Mouse (Mus musculus) brain, adult 2 months (tissue): ENCODE measurements around the gene Ksr2.

Source experiments
- DNase-seq: peaks from one replicate; pipeline ENCODE4 v3.0.0; 2011; ENCODE audit warnings: low read depth, low spot score

Ksr2 gene

DNA sequence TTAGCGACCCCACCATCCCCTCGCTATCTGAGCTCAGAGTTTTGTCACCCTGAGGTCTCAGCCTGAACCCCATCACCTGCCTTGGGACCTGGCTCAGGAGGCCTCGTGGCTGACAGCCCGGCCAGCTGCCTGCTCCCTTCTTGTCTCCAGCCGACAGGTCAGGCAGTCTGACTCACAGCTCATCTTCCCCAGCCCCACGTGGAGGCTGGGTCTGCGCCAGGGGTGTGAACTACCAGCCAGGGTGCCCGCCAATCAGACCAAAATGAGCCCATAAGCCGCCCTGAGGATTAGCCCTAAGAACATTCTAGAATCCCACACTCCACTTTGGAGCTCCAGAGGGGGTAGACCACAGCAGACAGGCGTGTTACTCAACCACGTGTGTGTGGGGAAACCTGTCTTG lies 365.4 kb downstream of the Ksr2 start:
- DNase-seq, result peak; percentile 31

DNA sequence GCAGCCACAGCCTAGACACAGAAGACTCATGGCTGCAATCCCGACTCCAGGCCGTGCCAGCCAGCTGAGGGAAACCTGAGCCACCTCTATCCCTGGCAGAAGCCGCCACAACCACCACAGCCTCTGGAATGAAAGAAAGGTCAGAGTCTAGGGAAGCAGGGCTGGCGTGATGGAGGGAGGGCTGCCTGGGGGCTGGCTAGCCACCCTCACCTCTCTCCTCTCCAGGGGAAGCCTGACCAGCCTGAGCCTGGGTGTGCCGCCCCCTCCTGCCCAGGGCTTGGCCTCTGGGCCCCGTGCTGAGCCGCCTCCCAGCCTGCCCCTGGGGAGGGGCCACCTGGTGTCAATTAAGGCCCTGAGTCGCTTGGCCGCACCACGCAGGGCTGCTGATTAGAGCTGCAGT lies 366.9 kb downstream of the Ksr2 start, which contains the start of gene Nos1:
Gene Nos1, plus strand, starts transcription at position 352 of the 400 bp plus-strand sequence.
- DNase-seq, result no peak

DNA sequence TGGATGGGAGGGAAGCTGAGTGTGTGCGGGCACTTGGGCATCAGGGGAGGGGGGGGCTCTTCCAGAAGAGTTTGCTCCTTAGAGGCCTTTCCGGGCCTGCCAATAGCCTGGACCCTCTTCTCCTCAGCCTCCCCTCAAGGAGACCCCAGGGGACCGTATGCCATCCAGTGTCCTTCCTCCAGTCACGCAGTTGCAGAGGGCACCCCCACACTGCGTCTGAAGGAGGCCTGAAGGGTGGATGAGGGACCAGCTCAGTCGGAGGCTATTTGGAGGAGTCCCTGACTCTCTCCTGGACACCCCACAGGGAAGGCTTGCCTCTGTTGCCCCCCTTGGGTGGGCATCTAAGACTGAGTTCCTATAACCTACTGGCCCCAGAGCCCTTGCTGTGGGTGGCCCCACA lies 367.4 kb downstream of the Ksr2 start:
- no peak for DNase-seq

DNA sequence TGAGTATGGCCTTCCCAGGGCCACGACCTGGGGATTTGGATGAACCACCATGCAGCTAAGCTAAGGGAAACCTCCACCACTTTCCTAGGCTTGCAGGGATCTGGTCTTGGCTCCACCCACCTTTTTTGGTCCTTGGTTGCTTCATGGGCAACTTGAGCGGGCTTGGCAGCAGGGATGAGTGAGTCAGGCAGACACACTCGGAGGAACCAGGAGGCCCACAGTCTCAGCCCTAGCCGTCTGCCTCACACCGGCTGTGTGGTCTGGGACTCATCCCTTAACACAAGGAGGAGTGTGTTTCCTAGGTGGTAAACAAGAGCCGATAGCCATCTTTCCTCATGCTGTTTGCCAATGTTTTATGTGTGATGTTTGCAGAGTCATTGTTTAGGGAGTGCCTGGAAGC lies 376.3 kb downstream of the Ksr2 start:
- DNase-seq, result peak; percentile 76

DNA sequence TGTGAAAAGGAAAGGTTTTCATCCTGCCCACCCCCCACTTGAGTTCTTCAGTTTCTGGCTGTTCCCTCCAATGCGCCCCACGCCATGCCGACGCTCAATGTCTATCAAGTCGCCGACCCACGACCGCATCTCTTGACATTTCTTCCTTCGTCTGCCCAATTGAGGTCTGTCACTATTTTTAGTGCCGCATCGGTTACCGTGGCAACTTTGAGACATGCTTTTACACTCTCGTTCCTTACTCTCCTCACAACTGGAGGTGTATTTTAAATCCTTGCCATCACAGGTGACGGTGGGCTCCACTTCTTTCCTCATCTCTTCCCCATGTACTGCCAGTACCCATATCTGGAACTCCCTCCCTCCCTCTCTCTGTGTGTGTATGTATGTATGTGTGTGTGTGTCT lies 378.1 kb downstream of the Ksr2 start:
- DNase-seq, result peak; percentile 71

DNA sequence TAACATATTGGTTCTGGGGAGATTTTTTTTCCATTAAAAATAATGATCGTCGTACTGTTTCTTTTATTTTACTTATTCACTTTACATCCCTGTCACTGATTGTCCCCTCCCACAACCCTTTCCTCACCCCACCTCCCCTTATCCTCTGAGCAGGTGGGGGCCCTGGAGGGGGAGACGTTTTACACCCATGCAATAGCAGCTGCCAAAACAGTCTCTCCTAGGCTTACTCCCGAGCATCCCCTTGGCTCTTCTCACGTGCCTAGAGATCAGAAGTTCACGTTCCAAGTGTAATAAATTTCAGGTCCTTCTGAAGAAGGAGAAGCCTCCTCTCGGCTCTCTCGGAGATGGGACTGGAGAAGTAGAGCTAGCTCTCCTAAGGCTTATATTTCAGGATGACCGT lies 387.0 kb downstream of the Ksr2 start:
- no peak for DNase-seq

DNA sequence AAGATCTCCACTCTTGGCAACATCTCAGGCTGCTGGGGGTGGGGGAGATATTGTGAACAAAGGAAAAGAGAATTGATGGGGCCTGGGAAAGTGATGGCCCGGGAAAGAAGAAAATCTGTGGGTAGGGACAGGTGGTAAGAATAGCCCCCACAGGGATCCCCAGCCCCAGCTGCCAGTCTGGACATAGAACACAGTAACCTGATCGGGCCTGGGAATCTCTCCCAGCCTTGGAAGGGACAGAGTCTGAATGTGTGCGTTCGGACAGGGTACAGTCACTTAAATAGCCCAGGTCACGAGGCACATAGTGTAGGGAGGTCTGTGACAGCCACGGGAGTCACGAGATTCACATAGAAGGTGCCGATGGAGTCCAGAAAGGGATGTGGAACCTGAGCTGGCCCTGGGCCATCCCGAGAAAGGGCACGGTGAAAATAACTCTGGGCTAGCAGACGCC lies 388.3 kb downstream of the Ksr2 start:
- no peak for DNase-seq

DNA sequence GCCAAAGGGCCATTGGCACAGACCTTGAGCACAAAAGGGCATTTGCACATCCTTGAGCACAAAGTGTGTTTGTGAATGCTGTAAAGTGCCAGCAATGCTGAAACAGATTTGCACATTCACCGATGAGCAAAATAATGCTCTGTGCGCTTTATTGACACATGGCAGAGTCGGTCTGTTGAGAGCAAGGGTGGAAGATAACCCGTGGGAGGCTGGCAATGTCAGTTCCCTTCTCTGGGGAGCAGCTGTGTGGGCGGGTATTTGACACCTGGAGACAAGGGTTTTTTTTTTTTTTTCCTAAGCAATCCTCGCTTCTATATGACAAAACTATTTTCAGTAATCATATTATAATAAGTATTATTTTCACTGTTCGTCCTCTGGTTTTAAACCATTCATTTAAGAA lies 389.8 kb downstream of the Ksr2 start:
- DNase-seq, result peak; percentile 52

DNA sequence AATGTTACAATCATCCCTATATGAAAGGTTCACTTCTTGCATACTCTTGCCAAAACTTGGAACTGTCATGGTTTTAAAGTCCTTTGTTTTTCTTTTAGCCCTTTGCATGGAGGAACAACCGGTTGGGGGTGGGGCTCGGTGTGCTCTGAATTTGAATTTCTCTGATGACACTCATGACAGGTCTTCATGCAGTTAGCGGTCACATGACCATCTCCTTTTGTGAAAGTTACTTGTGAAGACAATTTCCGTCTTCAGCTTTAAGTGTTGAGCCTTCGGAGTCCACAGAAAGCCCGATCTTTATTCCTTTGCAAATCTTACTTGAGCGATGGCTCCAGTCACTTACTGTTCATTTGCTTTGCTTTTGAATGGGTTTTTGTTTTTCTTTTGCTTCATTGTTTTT lies 397.1 kb downstream of the Ksr2 start:
- DNase-seq, result no peak

DNA sequence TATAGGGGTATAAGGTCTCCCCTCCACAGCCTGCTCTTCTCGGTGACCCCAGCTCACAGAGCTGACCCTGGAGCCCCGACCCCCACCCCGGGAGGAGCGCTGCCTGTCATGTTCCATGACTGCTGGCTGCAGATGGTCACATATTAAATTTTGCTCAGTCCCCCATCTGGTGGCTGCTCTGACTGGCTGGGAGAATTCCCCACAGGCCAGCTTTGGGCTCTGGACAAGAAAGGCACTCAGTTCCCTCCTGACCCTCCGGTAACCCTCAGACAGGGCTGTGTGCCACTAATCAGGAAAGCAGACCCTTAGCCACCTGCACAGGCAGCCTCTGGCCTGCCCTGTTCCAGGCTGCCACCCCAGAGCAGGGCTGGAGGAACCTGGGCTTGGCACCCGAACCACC lies 405.0 kb downstream of the Ksr2 start:
- no peak for DNase-seq

DNA sequence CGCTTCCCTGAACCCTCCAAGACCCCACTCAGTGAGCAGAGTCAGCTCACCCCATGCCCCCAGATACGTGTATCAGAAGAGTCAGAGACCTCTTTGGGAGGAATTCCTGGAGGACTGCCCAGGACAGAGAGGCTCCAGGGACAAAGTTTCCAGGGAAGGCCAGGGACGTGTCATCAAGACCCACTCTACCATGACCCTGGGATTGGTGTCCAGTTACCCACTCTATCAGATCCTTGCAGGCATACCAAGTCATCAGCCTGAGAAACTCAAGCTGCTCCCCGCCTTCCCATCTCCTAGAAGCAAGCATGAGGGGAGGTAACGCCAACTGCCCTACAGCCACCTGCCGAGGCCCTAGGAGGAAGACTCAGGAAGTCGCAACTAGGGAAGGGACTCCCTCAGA lies 406.6 kb downstream of the Ksr2 start:
- no peak for DNase-seq

DNA sequence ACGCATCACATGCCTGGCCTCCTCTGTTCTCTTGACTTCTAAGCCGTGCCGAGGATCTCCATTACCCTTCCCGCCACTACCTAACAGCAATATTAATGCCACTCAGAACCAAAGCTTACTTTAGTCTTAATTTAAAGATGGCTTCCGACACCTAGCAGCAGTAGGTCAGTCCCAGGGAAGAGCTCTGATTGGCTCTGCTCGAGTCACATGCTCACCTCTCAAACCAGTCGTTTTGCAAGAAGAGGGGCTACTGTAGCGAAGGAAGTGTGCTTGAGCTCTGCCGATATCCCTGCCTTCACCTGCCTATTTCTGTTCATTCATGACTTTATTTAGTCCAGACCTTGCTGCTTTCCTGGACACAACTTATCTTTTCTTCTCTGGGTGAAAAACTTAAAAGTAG lies 410.0 kb downstream of the Ksr2 start:
- DNase-seq, result no peak

DNA sequence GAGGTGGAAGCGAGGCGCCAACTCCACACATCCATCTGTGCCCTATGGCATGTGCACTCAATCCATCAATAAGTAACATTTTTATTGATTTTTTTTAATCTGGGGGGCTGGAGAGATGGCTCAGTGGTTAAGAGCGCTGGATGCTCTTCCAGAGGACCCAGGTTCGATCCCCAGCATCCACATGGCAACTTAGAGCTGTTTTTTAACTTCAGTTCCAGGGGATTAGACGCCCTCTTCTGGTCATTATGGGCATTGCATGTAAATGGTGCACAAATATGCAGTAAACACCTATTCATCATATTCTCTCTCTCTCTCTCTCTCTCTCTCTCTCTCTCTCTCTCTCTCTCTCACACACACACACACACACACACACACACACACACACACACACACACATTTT lies 410.7 kb downstream of the Ksr2 start:
- DNase-seq, result no peak
